Mouse (Mus musculus) heart, postnatal 0 days (tissue): ENCODE data around the gene Arhgap4. TPM values are rescaled to one million over a fixed set of nuclear protein-coding genes. Genes with fewer than 3 reads are reported as not detected.
A peak's percentile ranks its signal among the peaks of the same experiment; 100 is the strongest.

Source experiments
- ATAC-seq: fragments of 200-750 bp; cut with Nextera tagmentation; 2 replicates; pipeline ENCODE4 v1.8.0; 2017; ENCODE audit warnings: low read depth, moderate number of reproducible peaks, moderate library complexity; ENCODE audit not compliant: insufficient read depth
- DNase-seq: peaks from one replicate; pipeline ENCODE4 v3.0.0-alpha.2; 2016; ENCODE audit warnings: low spot score
- H3K27ac ChIP-seq: fragments of 300-500 bp; sonication (generic); 2 replicates; pipeline ENCODE4 v1.5.1; 2014; ENCODE audit warnings: low read depth, mild to moderate bottlenecking
- H3K27me3 ChIP-seq: fragments of 300-500 bp; sonication (generic); 2 replicates; pipeline ENCODE4 v1.6.1; 2014; ENCODE audit warnings: low read length, mixed read lengths; ENCODE audit not compliant: control insufficient read depth, insufficient read depth
- H3K36me3 ChIP-seq: fragments of 300-500 bp; sonication (generic); replicated peaks from 2 replicates; pipeline ENCODE4 v1.6.1; 2014; ENCODE audit warnings: low read length, mixed read lengths; ENCODE audit not compliant: control insufficient read depth, insufficient read depth
- H3K4me1 ChIP-seq: fragments of 300-500 bp; sonication (generic); 2 replicates; pipeline ENCODE4 v1.6.1; 2014; ENCODE audit warnings: antibody characterized with exemption; ENCODE audit not compliant: control insufficient read depth, insufficient read depth
- H3K4me2 ChIP-seq: fragments of 300-500 bp; sonication (generic); 2 replicates; pipeline ENCODE4 v1.6.1; 2014; ENCODE audit warnings: low read depth, mild to moderate bottlenecking, low read length, moderate library complexity
- H3K4me3 ChIP-seq: fragments of 300-500 bp; sonication (generic); 2 replicates; pipeline ENCODE4 v1.5.1; 2014; ENCODE audit warnings: low read depth, low read length
- H3K9ac ChIP-seq: fragments of 300-500 bp; sonication (generic); replicated peaks from 2 replicates; pipeline ENCODE4 v1.6.1; 2014; ENCODE audit warnings: low read depth, low read length, mixed read lengths
- H3K9me3 ChIP-seq: fragments of 300-500 bp; sonication (generic); replicated peaks from 2 replicates; pipeline ENCODE4 v1.6.1; 2016; ENCODE audit warnings: low read length; ENCODE audit not compliant: control insufficient read depth
- CTCF ChIP-seq: IDR thresholded peaks from 2 replicates; pipeline ENCODE4 v1.5.1; 2016; ENCODE audit warnings: antibody characterized with exemption, control low read depth, low read depth
- EP300 ChIP-seq: IDR thresholded peaks from 2 replicates; pipeline ENCODE4 v1.6.1; 2016; ENCODE audit warnings: antibody characterized with exemption, low read depth
- WGBS: fragments of 180-500 bp; shearing (Covaris S2); extraction: QIAGEN DNeasy Blood & Tissue Kit; methylation state at CpG from one replicate; pipeline ENCODE4 v1.1.7; 2014; 5-methylcytosine and 5-hydroxymethylcytosine counted together
- polyA plus RNA-seq: library from polyadenylated mRNA; unstranded; fragments of >200 nt; fragmentation: Nextera tagmentation; extraction: Ambion mirVana; gene quantifications from 2 replicates; pipeline ENCODE4 v1.2.1, GENCODE M21; 2015
- total RNA-seq: library from RNA; depleted of rRNA; stranded (reverse); fragments of >200 nt; gene quantifications from 2 replicates; pipeline ENCODE4 v1.2.3, GENCODE M21; 2014; ENCODE audit warnings: low replicate concordance

Gene Arhgap4
- total and polyA plus RNA-seq, 2 experiments from 2014 or later, result 0.72 to 6.5 TPM

GRCm38 (mm10) chrX:73877014-73877413, 44.7 kb downstream of the Arhgap4 start:
- 60% methylated on average over 1 of the region's 1 CpGs for WGBS
- no peak overlapping the region for H3K27ac ChIP-seq
- no peak for DNase-seq

GRCm38 (mm10) chrX:73875881-73876280, 45.8 kb downstream of the Arhgap4 start:
- H3K36me3 ChIP-seq, result no peaks in the 10 kb centered on the region
- ATAC-seq, result no peak
- no peaks in the 10 kb centered on the region for H3K4me1 ChIP-seq
- DNase-seq, result no peak
- no peak overlapping the region for H3K27ac ChIP-seq
- whole genome bisulfite sequencing, result 43% methylated on average over 2 of the region's 2 CpGs
- no peak overlapping the region for H3K9ac ChIP-seq
- H3K4me2 ChIP-seq, result no peak overlapping the region
- no peak overlapping the region for H3K4me3 ChIP-seq
- no peak for TF ChIP-seq CTCF
- no peak for TF ChIP-seq EP300
- H3K9me3 ChIP-seq, result no peaks in the 10 kb centered on the region
- peaks cover 16% of the 10 kb centered on the region; the same call in 1 of the 2 replicates for H3K27me3 ChIP-seq

More at GRCm38 (mm10) chrX:73877014-73877413, 44.7 kb downstream of the Arhgap4 start:
- TF ChIP-seq CTCF (no peak), EP300 (no peak)
- Histone ChIP-seq H3K9me3 (no peaks in the 10 kb centered on the region), H3K27me3 (peaks cover 20% of the 10 kb centered on the region), H3K4me2 (no peak overlapping the region), H3K9ac (no peak overlapping the region), H3K4me1 (no peaks in the 10 kb centered on the region), H3K36me3 (no peaks in the 10 kb centered on the region), H3K4me3 (no peak overlapping the region)
- ATAC-seq, result no peak

- Histone ChIP-seq H3K36me3 (no peaks in the 10 kb centered on the region), H3K9me3 (no peaks in the 10 kb centered on the region), H3K4me1 (no peaks in the 10 kb centered on the region), H3K4me2 (no peak overlapping the region), H3K9ac (no peak overlapping the region), H3K27me3 (no peaks in the 10 kb centered on the region), H3K4me3 (no peak overlapping the region), H3K27ac (no peak overlapping the region)
- no peak for ATAC-seq
- no peak for DNase-seq
- WGBS, result 38% methylated on average over 1 of the region's 1 CpGs
- TF ChIP-seq CTCF (no peak), EP300 (no peak)
These were observed 49.7 kb downstream of the Arhgap4 start for GRCm38 (mm10) chrX:73871956-73872355.

- H3K4me2 ChIP-seq, result no peak overlapping the region
- DNase-seq, result no peak
- no peak overlapping the region for H3K27ac ChIP-seq
- H3K9ac ChIP-seq, result no peak overlapping the region
- H3K27me3 ChIP-seq, result no peaks in the 10 kb centered on the region; the same call in 1 of the 2 replicates
- no peaks in the 10 kb centered on the region for H3K36me3 ChIP-seq
- H3K9me3 ChIP-seq, result no peaks in the 10 kb centered on the region
- H3K4me3 ChIP-seq, result no peak overlapping the region
- no peaks in the 10 kb centered on the region for H3K4me1 ChIP-seq
- ATAC-seq, result no peak
- TF ChIP-seq EP300, result no peak
- TF ChIP-seq CTCF, result no peak
These were observed 50.2 kb downstream of the Arhgap4 start for GRCm38 (mm10) chrX:73871474-73871873.

- Histone ChIP-seq H3K9ac (no peak overlapping the region), H3K27me3 (no peaks in the 10 kb centered on the region; the same call in 1 of the 2 replicates), H3K4me3 (no peak overlapping the region), H3K36me3 (no peaks in the 10 kb centered on the region), H3K4me2 (no peak overlapping the region), H3K4me1 (no peaks in the 10 kb centered on the region), H3K9me3 (no peaks in the 10 kb centered on the region), H3K27ac (no peak overlapping the region)
- TF ChIP-seq CTCF (no peak), EP300 (no peak)
- 10% methylated on average over 5 of the region's 5 CpGs for WGBS
- ATAC-seq (no peak), DNase-seq (peak; percentile 7)
These were observed 52.3 kb downstream of the Arhgap4 start for GRCm38 (mm10) chrX:73869334-73869733.

GRCm38 (mm10) chrX:73867852-73868251, 53.8 kb downstream of the Arhgap4 start:
- TF ChIP-seq EP300, result no peak
- no peak for TF ChIP-seq CTCF
- Histone ChIP-seq H3K9me3 (no peaks in the 10 kb centered on the region), H3K27ac (no peak overlapping the region), H3K4me2 (no peak overlapping the region), H3K27me3 (no peaks in the 10 kb centered on the region; the same call in 1 of the 2 replicates), H3K4me1 (no peaks in the 10 kb centered on the region), H3K9ac (no peak overlapping the region), H3K36me3 (no peaks in the 10 kb centered on the region), H3K4me3 (no peak overlapping the region)
- DNase-seq (no peak), ATAC-seq (no peak)
- WGBS, result 64% methylated on average over 1 of the region's 1 CpGs
